Mouse (Mus musculus) left cerebral cortex, postnatal 36 days (tissue): ENCODE measurements around the gene Ttll6. TPM values are rescaled to one million over a fixed set of nuclear protein-coding genes. Genes with fewer than 3 reads are reported as not detected.

ENCODE experiments used
- total RNA-seq, 2 experiments: library from RNA; stranded (reverse); gene quantifications; 2 replicates each; pipeline ENCODE4 v1.2.3; 2021

Ttll6 gene
- total RNA-seq, 2 experiments from 2014 or later: 0.10 TPM; not detected in 1

Other genes with a start within 250 kb of the Ttll6 start
- not detected for gene B4galnt2, start 218.9 kb upstream of the Ttll6 start, total RNA-seq
- under 1 TPM in 1 of 2 experiments, not detected in 1; 0.27 TPM for gene Igf2bp1, start 127.8 kb upstream of the Ttll6 start, total RNA-seq
- gene Gip, start 109.2 kb upstream of the Ttll6 start, total RNA-seq: not detected
- gene Snf8, start 98.9 kb upstream of the Ttll6 start, total RNA-seq: 100 to 1,000 TPM in 1 of 2 experiments, 10 to 100 TPM in 1; 99.2 to 113 TPM
- 10 to 100 TPM; 55.4 to 56.7 TPM for gene Ube2z, start 68.4 kb upstream of the Ttll6 start, total RNA-seq
- gene Atp5g1, start 58.1 kb upstream of the Ttll6 start, total RNA-seq: 100 to 1,000 TPM; 349 to 383 TPM
- gene Calcoco2, start 21.8 kb upstream of the Ttll6 start, total RNA-seq: not detected
- gene Hoxb13, start 60.5 kb downstream of the Ttll6 start, total RNA-seq: not detected
- not detected for gene Hoxb9, start 137.7 kb downstream of the Ttll6 start, total RNA-seq
- gene Hoxb8, start 148.1 kb downstream of the Ttll6 start, total RNA-seq: not detected
- not detected for gene Hoxb7, start 152.8 kb downstream of the Ttll6 start, total RNA-seq
- gene Hoxb6, start 158.7 kb downstream of the Ttll6 start, total RNA-seq: not detected
- gene Hoxb5, start 169.6 kb downstream of the Ttll6 start, total RNA-seq: not detected
- not detected for gene Hoxb4, start 184.5 kb downstream of the Ttll6 start, total RNA-seq
- not detected for gene Hoxb3, start 189.5 kb downstream of the Ttll6 start, total RNA-seq
- gene Hoxb2, start 216.7 kb downstream of the Ttll6 start, total RNA-seq: not detected
- not detected for gene Hoxb1, start 232.0 kb downstream of the Ttll6 start, total RNA-seq